Comparison of ENCODE assay signal across 8 mouse cellular contexts in genomic region chr1:190927751-190928369, GRCm38 (mm10). TPM values are rescaled to one million over a fixed set of nuclear protein-coding genes. Genes with fewer than 3 reads are reported as not detected.
A peak's percentile ranks its signal among the peaks of the same experiment; 100 is the strongest.
DNase-seq lines count a peak whose midpoint lies in the region; ATAC-seq lines count a peak whose summit lies in the region.

No protein-coding gene starts in this region.

- H3K9ac ChIP-seq in neural tube, embryonic 11.5 days (ENCODE audit: low read length): peak overlapping the region; percentile 92
- H3K9ac ChIP-seq in hindbrain, embryonic 13.5 days: peak overlapping the region; percentile 89

- H3K27me3 ChIP-seq in neural tube, embryonic 11.5 days (ENCODE audit: control insufficient read depth, insufficient read depth, low read length): no peaks in the 10 kb centered on the region
- no peaks in the 10 kb centered on the region for H3K27me3 ChIP-seq in hindbrain, embryonic 13.5 days

- H3K9me3 ChIP-seq in neural tube, embryonic 11.5 days (ENCODE audit: control insufficient read depth, low read length): no peaks in the 10 kb centered on the region
- no peaks in the 10 kb centered on the region for H3K9me3 ChIP-seq in hindbrain, embryonic 13.5 days

- H3K4me3 ChIP-seq in neural tube, embryonic 11.5 days (ENCODE audit: low read depth, low read length): peak overlapping the region; percentile 55
- peak overlapping the region; percentile 70 for H3K4me3 ChIP-seq in hindbrain, embryonic 13.5 days

- H3K4me2 ChIP-seq in neural tube, embryonic 11.5 days (ENCODE audit: low read depth): peak overlapping the region; percentile 76
- H3K4me2 ChIP-seq in hindbrain, embryonic 13.5 days: peak overlapping the region; percentile 62

- H3K36me3 ChIP-seq in neural tube, embryonic 11.5 days (ENCODE audit: control insufficient read depth, insufficient read depth, low read length): no peaks in the 10 kb centered on the region
- H3K36me3 ChIP-seq in hindbrain, embryonic 13.5 days: peaks cover under 1% of the 10 kb centered on the region

- 28% methylated on average over 16 of the region's 16 CpGs for WGBS in neural tube, embryonic 11.5 days
- WGBS in hindbrain, embryonic 13.5 days: 26% methylated on average over 16 of the region's 16 CpGs

- peaks cover 3% of the 10 kb centered on the region; the same call in 1 of the 2 replicates for H3K4me1 ChIP-seq in neural tube, embryonic 11.5 days (ENCODE audit: control insufficient read depth, insufficient read depth, low read length)
- H3K4me1 ChIP-seq in hindbrain, embryonic 13.5 days (replicated peaks): peaks cover 22% of the 10 kb centered on the region

- intact Hi-C loops in left cerebral cortex, postnatal 4 days (cut with DNase I): no loop called here

- DNase-seq in neural tube, embryonic 11.5 days (ENCODE audit: low spot score): no peak
- DNase-seq in neural tube, embryonic 10.5 days (ENCODE audit: extremely low spot score, low spot score): no peak
- peak; percentile 27 for DNase-seq in embryo, embryonic 11 days
- peak; percentile 32 for DNase-seq in lung, postnatal 10 days
- DNase-seq in gastrocnemius, postnatal 10 days: no peak
- DNase-seq in testis, postnatal 10 days (ENCODE audit: low spot score): no peak
- DNase-seq in left cerebral cortex, postnatal 4 days: no peak

- H3K27ac ChIP-seq in neural tube, embryonic 11.5 days (ENCODE audit: low read depth, low read length): peak overlapping the region; percentile 95
- peak overlapping the region; percentile 99 for H3K27ac ChIP-seq in hindbrain, embryonic 13.5 days

- 0 out of 2 replicates have a peak, but pooled peaks have one; percentile 27 for ATAC-seq in neural tube, embryonic 11.5 days (ENCODE audit: insufficient read depth, low FRiP score, low TSS enrichment)
- ATAC-seq in hindbrain, embryonic 13.5 days (ENCODE audit: low FRiP score): peak; percentile 46

RNA-seq across cellular contexts. Expression of gene Angel2, which starts 2.9 kb away (rescaled TPM):
- polyA plus RNA-seq in neural tube, embryonic 11.5 days (2014; fragmentation: Nextera tagmentation; extraction: Ambion mirVana): 54.6 and 66.7 TPM in 2 replicates
- polyA plus RNA-seq in hindbrain, embryonic 13.5 days (2015; fragmentation: Nextera tagmentation; extraction: Ambion mirVana): 55.4 and 57.0 TPM in 2 replicates
- 10 to 100 TPM; 25.8 to 26.3 TPM for total RNA-seq in gastrocnemius, postnatal 10 days (2021)
- 10 to 100 TPM; 58.2 to 60.0 TPM for total RNA-seq in left cerebral cortex, postnatal 4 days (2021)

RNA-seq across cellular contexts. Expression of gene Rps6kc1, which starts 16.3 kb away (rescaled TPM):
- 21.5 and 22.5 TPM in 2 replicates for polyA plus RNA-seq in neural tube, embryonic 11.5 days (2014; fragmentation: Nextera tagmentation; extraction: Ambion mirVana)
- polyA plus RNA-seq in hindbrain, embryonic 13.5 days (2015; fragmentation: Nextera tagmentation; extraction: Ambion mirVana): 28.6 and 29.5 TPM in 2 replicates
- 10 to 100 TPM; 20.4 to 23.7 TPM for total RNA-seq in gastrocnemius, postnatal 10 days (2021)
- total RNA-seq in left cerebral cortex, postnatal 4 days (2021): 10 to 100 TPM; 66.6 to 74.9 TPM

RNA-seq across cellular contexts. Expression of gene Vash2, which starts 51.2 kb away (rescaled TPM):
- 78.6 and 79.3 TPM in 2 replicates for polyA plus RNA-seq in neural tube, embryonic 11.5 days (2014; fragmentation: Nextera tagmentation; extraction: Ambion mirVana)
- polyA plus RNA-seq in hindbrain, embryonic 13.5 days (2015; fragmentation: Nextera tagmentation; extraction: Ambion mirVana): 92.4 and 94.1 TPM in 2 replicates
- total RNA-seq in gastrocnemius, postnatal 10 days (2021): 10 to 100 TPM; 12.3 to 14.6 TPM
- 10 to 100 TPM; 63.8 to 72.2 TPM for total RNA-seq in left cerebral cortex, postnatal 4 days (2021)

Comparison
In these comparisons a context has a peak if more than half of its experiments do, and no peak if none do; other contexts are left out.
1. DNase-seq: peak in embryo, embryonic 11 days (single experiment) and lung, postnatal 10 days (single experiment); none in neural tube, embryonic 11.5 days (single experiment), neural tube, embryonic 10.5 days (single experiment), gastrocnemius, postnatal 10 days (single experiment), testis, postnatal 10 days (single experiment) and left cerebral cortex, postnatal 4 days (single experiment).
2. RNA of gene Vash2, which starts 51.2 kb away (total RNA-seq): 63.8 to 72.2 TPM in left cerebral cortex, postnatal 4 days; 12.3 to 14.6 TPM in gastrocnemius, postnatal 10 days; every median in the first group is over 4 times any median in the second.